Mouse (Mus musculus): Measurements from ENCODE around the gene Gm36079.
"Not testable (repeated sequence)": the region's sequence is repeated elsewhere in the genome, so short reads cannot be mapped to it uniquely, and the experiment has no call there.

Gene Gm36079

GRCm38 (mm10) chr13:120026911-120027310, at the start of gene Gm36079:
Gene Gm36079, minus strand, starts transcription at chr13:120027011.
- DNase-seq (ENCODE audit: low read depth, low spot score), result not testable (repeated sequence)

- DNase-seq (ENCODE audit: low read depth, low spot score), result not testable (repeated sequence)
These were observed 44.1 kb upstream of the Gm36079 start for GRCm38 (mm10) chr13:120070878-120071277.

- DNase-seq (ENCODE audit: low read depth, low spot score), result not testable (repeated sequence)
These were observed 43.3 kb upstream of the Gm36079 start for GRCm38 (mm10) chr13:120070012-120070598.

- DNase-seq (ENCODE audit: low read depth, low spot score), result not testable (repeated sequence)
These were observed 36.8 kb upstream of the Gm36079 start for GRCm38 (mm10) chr13:120063439-120064089.

GRCm38 (mm10) chr13:120062903-120063302, 36.1 kb upstream of the Gm36079 start:
- DNase-seq (ENCODE audit: low read depth, low spot score), result not testable (repeated sequence)

- DNase-seq (ENCODE audit: low read depth, low spot score), result not testable (repeated sequence)
These were observed 25.3 kb upstream of the Gm36079 start, which contains the start of gene Gm21188 for GRCm38 (mm10) chr13:120052085-120052484. Gene Gm21188, minus strand, starts transcription at chr13:120052194.

- DNase-seq (ENCODE audit: low read depth, low spot score), result not testable (repeated sequence)
These were observed 21.8 kb upstream of the Gm36079 start for GRCm38 (mm10) chr13:120048608-120049007.

GRCm38 (mm10) chr13:120048186-120048585, 21.4 kb upstream of the Gm36079 start:
- not testable (repeated sequence) for DNase-seq (ENCODE audit: low read depth, low spot score)

- DNase-seq (ENCODE audit: low read depth, low spot score), result not testable (repeated sequence)
These were observed 19.8 kb upstream of the Gm36079 start for GRCm38 (mm10) chr13:120046422-120047209.

GRCm38 (mm10) chr13:120041145-120041544, 14.3 kb upstream of the Gm36079 start:
- DNase-seq (ENCODE audit: low read depth, low spot score), result peak; percentile 58

- not testable (repeated sequence) for DNase-seq (ENCODE audit: low read depth, low spot score)
These were observed 11.1 kb upstream of the Gm36079 start for GRCm38 (mm10) chr13:120037881-120038280.

- not testable (repeated sequence) for DNase-seq (ENCODE audit: low read depth, low spot score)
These were observed 9.8 kb upstream of the Gm36079 start for GRCm38 (mm10) chr13:120036577-120037115.

GRCm38 (mm10) chr13:120035151-120035550, 8.3 kb upstream of the Gm36079 start:
- DNase-seq (ENCODE audit: low read depth, low spot score), result not testable (repeated sequence)

GRCm38 (mm10) chr13:120034637-120035036, 7.8 kb upstream of the Gm36079 start:
- not testable (repeated sequence) for DNase-seq (ENCODE audit: low read depth, low spot score)

GRCm38 (mm10) chr13:120033516-120034190, 6.8 kb upstream of the Gm36079 start:
- peak; percentile 31 for DNase-seq (ENCODE audit: low read depth, low spot score)

- DNase-seq (ENCODE audit: low read depth, low spot score), result not testable (repeated sequence)
These were observed 4.9 kb upstream of the Gm36079 start for GRCm38 (mm10) chr13:120031676-120032075.

GRCm38 (mm10) chr13:120027368-120027767, 557 bp upstream of the Gm36079 start:
- peak; percentile 78 for DNase-seq (ENCODE audit: low read depth, low spot score)

GRCm38 (mm10) chr13:120026373-120026772, 438 bp downstream of the Gm36079 start:
- not testable (repeated sequence) for DNase-seq (ENCODE audit: low read depth, low spot score)

- peak; percentile 57 for DNase-seq (ENCODE audit: low read depth, low spot score)
These were observed 1.2 kb downstream of the Gm36079 start for GRCm38 (mm10) chr13:120025576-120025975.

GRCm38 (mm10) chr13:120025004-120025403, 1.8 kb downstream of the Gm36079 start:
- not testable (repeated sequence) for DNase-seq (ENCODE audit: low read depth, low spot score)

- not testable (repeated sequence) for DNase-seq (ENCODE audit: low read depth, low spot score)
These were observed 2.2 kb downstream of the Gm36079 start for GRCm38 (mm10) chr13:120024581-120024980.
